Mouse (Mus musculus): ENCODE measurements around the gene Ufm1.

DNA sequence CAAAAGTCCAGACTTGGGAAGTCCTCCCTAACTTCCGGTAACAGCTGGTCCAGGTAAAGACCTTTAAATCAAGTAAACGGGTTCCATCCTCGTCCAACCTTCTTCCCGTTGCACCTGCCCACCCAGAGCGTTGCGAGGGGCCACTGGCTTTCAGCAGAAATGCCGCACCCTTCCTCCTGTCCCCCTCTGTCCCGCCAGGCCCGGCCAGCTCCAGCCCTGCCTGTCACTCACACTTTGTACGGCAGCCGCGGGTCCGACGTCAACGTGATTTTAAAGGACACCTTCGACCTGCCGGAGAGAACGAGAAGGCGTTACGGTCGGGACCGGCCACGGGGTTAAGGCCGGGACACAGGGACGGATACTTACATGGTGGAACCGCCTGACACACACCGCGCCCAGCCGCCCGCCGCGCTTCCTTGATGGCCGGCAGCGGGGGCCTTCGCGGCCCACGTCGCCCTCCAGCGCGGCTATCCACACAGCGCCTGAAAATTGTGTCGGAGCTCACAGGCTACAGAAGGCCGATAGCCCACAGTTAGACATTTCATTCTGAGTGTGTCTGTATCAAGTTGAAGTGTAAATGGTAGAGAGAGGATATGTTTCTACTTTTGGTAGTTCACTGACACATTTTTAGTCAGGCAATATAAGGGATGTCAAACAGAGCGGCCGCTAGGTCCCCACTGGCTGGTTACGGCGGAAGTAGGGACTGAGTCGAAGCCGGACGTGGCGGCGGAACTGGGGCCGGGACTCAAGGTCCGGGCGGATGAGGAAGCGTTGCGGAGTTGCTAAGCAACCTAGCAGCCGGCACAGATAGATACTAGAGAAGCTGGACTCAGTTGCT, at the start of gene Ufm1:
- TF ChIP-seq POLR2A (IDR thresholded peaks at IDR 0.05; ENCODE audit: borderline replicate concordance, control insufficient read depth, low read depth, low read length) = no peak; the same call in 1 of the 2 replicates
- TF ChIP-seq CTCF (IDR thresholded peaks at IDR 0.05; ENCODE audit: control insufficient read depth, insufficient read depth, low read length) = no peak

Measured in bone marrow, adult 2 months (tissue).